Mouse (Mus musculus) stomach, embryonic 14.5 days (tissue): ENCODE measurements around the gene Hilpda. TPM values are rescaled to one million over a fixed set of nuclear protein-coding genes. Genes with fewer than 3 reads are reported as not detected.

Experiments used
- ATAC-seq: fragments of 200-750 bp; cut with Nextera tagmentation; 2 replicates; pipeline ENCODE4 v1.8.0; 2017; ENCODE audit warnings: low read depth, moderate TSS enrichment; ENCODE audit not compliant: insufficient number of reproducible peaks, insufficient read depth, low FRiP score
- H3K27ac ChIP-seq: fragments of 300-500 bp; sonication (generic); 2 replicates; pipeline ENCODE4 v1.5.1; 2014; ENCODE audit warnings: mild to moderate bottlenecking, low read length, moderate library complexity, mixed read lengths
- H3K27me3 ChIP-seq: fragments of 300-500 bp; sonication (generic); 2 replicates; pipeline ENCODE4 v1.6.1; 2014; ENCODE audit warnings: low read length, control low read depth, mixed read lengths; ENCODE audit not compliant: control insufficient read depth, insufficient read depth
- H3K36me3 ChIP-seq: fragments of 300-500 bp; sonication (generic); 2 replicates; pipeline ENCODE4 v1.6.1; 2014; ENCODE audit warnings: mild to moderate bottlenecking, control low read depth, low read length, moderate library complexity, mixed read lengths; ENCODE audit not compliant: control insufficient read depth, insufficient read depth
- H3K4me1 ChIP-seq: fragments of 300-500 bp; sonication (generic); 2 replicates; pipeline ENCODE4 v1.6.1; 2014; ENCODE audit warnings: low read length, control low read depth, mixed read lengths; ENCODE audit not compliant: control insufficient read depth, insufficient read depth
- H3K4me2 ChIP-seq: fragments of 300-500 bp; sonication (generic); replicated peaks from 2 replicates; pipeline ENCODE4 v1.6.1; 2014; ENCODE audit warnings: low read depth, low read length, control low read depth
- H3K4me3 ChIP-seq: fragments of 300-500 bp; sonication (generic); 2 replicates; pipeline ENCODE4 v1.5.1; 2014; ENCODE audit warnings: low read depth, low read length, control low read depth
- H3K9ac ChIP-seq: fragments of 300-500 bp; sonication (generic); replicated peaks from 2 replicates; pipeline ENCODE4 v1.6.1; 2014; ENCODE audit warnings: low read depth, mild to moderate bottlenecking, control low read depth, low read length, moderate library complexity, mixed read lengths
- H3K9me3 ChIP-seq: fragments of 300-500 bp; sonication (generic); 2 replicates; pipeline ENCODE4 v1.6.1; 2016; ENCODE audit warnings: low read depth, low read length, control low read depth; ENCODE audit not compliant: control insufficient read depth
- WGBS: fragments of 180-500 bp; shearing (Covaris S2); extraction: QIAGEN DNeasy Blood & Tissue Kit; methylation state at CpG from one replicate; pipeline ENCODE4 v1.1.7; 2014; 5-methylcytosine and 5-hydroxymethylcytosine counted together
- polyA plus RNA-seq: library from polyadenylated mRNA; unstranded; fragments of >200 nt; fragmentation: Nextera tagmentation; extraction: Ambion mirVana; gene quantifications from 2 replicates; pipeline ENCODE4 v1.2.1, GENCODE M21; 2014

Gene Hilpda
- polyA plus RNA-seq, 1 experiment from 2014 or later: 40.1 TPM

DNA sequence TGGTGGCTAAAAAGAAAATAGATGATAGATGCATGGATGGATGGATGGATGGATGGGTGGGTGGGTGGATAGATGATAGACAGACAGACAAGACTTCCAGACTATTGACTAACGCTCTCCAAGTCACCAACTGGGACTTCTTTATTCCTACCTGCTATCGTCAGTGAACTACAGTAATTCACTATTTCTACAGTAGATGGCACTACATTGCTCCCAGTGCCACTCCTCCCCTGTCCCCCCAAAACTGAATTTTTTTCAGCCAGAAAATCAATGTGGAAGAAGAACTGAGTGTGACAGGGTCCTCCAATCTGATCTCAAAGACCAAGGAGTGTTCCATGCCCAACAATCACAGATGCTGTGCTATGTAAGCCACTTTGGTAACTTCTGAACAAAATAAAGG is 30.6 kb upstream of the Hilpda start:
- ATAC-seq: no peak
- H3K27me3 ChIP-seq: no peaks in the 10 kb centered on the region
- no peaks in the 10 kb centered on the region for H3K4me1 ChIP-seq
- WGBS: 69% methylated on average over 2 of the region's 2 CpGs
- H3K27ac ChIP-seq: no peak overlapping the region
- no peaks in the 10 kb centered on the region for H3K9me3 ChIP-seq
- no peak overlapping the region for H3K4me3 ChIP-seq
- H3K9ac ChIP-seq: no peak overlapping the region
- no peak overlapping the region for H3K4me2 ChIP-seq
- H3K36me3 ChIP-seq: no peaks in the 10 kb centered on the region

GRCm38 (mm10) chr6:29242265-29242664 is 30.0 kb upstream of the Hilpda start:
- Histone ChIP-seq H3K9me3 (no peaks in the 10 kb centered on the region), H3K27me3 (no peaks in the 10 kb centered on the region), H3K4me1 (no peaks in the 10 kb centered on the region), H3K4me2 (no peak overlapping the region), H3K36me3 (no peaks in the 10 kb centered on the region), H3K4me3 (no peak overlapping the region), H3K27ac (no peak overlapping the region), H3K9ac (no peak overlapping the region)
- WGBS: 65% methylated on average over 1 of the region's 1 CpGs
- no peak for ATAC-seq

- WGBS: 55% methylated on average over 14 of the region's 14 CpGs
- Histone ChIP-seq H3K27me3 (no peaks in the 10 kb centered on the region), H3K27ac (no peak overlapping the region), H3K4me1 (no peaks in the 10 kb centered on the region), H3K4me2 (no peak overlapping the region), H3K36me3 (no peaks in the 10 kb centered on the region), H3K9me3 (no peaks in the 10 kb centered on the region), H3K4me3 (no peak overlapping the region), H3K9ac (no peak overlapping the region)
- no peak for ATAC-seq
These were observed 26.8 kb upstream of the Hilpda start for GRCm38 (mm10) chr6:29245272-29246120.

DNA sequence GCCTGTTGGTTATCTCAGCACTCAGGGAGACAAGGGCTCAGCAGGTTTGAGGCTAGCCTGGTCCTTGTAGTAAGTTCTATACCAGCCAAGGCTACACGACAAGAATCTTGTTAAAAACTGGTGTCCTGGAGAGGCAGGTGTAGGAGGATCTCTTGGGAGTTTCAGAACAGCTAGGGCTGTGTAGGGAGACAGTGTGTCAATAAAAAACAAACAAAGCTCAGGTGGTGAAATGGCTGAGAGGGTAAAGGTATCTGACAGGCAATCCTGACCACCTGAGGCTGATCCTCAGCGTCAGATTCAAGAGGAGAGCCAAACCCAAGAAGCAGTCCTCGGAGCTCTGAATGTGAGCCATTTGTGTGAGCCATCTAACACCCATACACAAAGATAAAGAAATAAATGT is 26.1 kb upstream of the Hilpda start:
- Histone ChIP-seq H3K4me2 (no peak overlapping the region), H3K9ac (no peak overlapping the region), H3K9me3 (no peaks in the 10 kb centered on the region), H3K4me3 (no peak overlapping the region), H3K27ac (no peak overlapping the region), H3K27me3 (no peaks in the 10 kb centered on the region), H3K4me1 (no peaks in the 10 kb centered on the region), H3K36me3 (no peaks in the 10 kb centered on the region)
- WGBS: 67% methylated on average over 3 of the region's 3 CpGs
- no peak for ATAC-seq

GRCm38 (mm10) chr6:29246585-29246984 is 25.7 kb upstream of the Hilpda start:
- Histone ChIP-seq H3K4me2 (no peak overlapping the region), H3K4me1 (no peaks in the 10 kb centered on the region), H3K9ac (no peak overlapping the region), H3K27ac (no peak overlapping the region), H3K27me3 (no peaks in the 10 kb centered on the region), H3K36me3 (no peaks in the 10 kb centered on the region), H3K9me3 (no peaks in the 10 kb centered on the region), H3K4me3 (no peak overlapping the region)
- ATAC-seq: no peak
- WGBS: 45% methylated on average over 5 of the region's 5 CpGs

DNA sequence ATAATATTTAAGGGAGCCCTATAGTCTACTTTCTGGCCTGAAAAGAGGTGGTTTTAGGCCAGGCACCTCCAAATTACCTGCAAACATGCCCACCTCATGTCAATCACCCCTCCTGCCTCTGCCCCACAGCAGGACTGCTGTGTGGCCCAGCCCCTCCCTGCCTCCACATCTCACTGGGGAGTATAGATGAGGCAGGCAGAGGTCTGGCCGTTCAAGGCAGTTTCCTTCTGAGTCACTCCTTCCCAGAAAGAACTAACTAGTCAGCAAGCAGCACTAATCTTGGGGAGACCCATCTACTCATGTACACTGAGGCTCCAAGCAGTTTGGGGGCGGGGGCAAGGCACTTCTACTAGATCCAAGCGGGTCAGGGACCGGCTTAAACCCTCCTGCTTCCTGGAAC is 25.2 kb upstream of the Hilpda start:
- Histone ChIP-seq H3K4me1 (no peaks in the 10 kb centered on the region), H3K36me3 (no peaks in the 10 kb centered on the region), H3K27me3 (no peaks in the 10 kb centered on the region), H3K9ac (no peak overlapping the region), H3K27ac (no peak overlapping the region), H3K4me2 (no peak overlapping the region), H3K4me3 (no peak overlapping the region), H3K9me3 (no peaks in the 10 kb centered on the region)
- 51% methylated on average over 4 of the region's 4 CpGs for WGBS
- ATAC-seq: no peak

- H3K4me3 ChIP-seq: no peak overlapping the region
- no peak overlapping the region for H3K27ac ChIP-seq
- H3K4me1 ChIP-seq: no peaks in the 10 kb centered on the region
- H3K27me3 ChIP-seq: no peaks in the 10 kb centered on the region
- H3K9ac ChIP-seq: no peak overlapping the region
- WGBS: 79% methylated on average over 1 of the region's 1 CpGs
- no peak overlapping the region for H3K4me2 ChIP-seq
- ATAC-seq: no peak
- H3K36me3 ChIP-seq: no peaks in the 10 kb centered on the region
- no peaks in the 10 kb centered on the region for H3K9me3 ChIP-seq
These were observed 12.9 kb upstream of the Hilpda start for GRCm38 (mm10) chr6:29259418-29259817.

DNA sequence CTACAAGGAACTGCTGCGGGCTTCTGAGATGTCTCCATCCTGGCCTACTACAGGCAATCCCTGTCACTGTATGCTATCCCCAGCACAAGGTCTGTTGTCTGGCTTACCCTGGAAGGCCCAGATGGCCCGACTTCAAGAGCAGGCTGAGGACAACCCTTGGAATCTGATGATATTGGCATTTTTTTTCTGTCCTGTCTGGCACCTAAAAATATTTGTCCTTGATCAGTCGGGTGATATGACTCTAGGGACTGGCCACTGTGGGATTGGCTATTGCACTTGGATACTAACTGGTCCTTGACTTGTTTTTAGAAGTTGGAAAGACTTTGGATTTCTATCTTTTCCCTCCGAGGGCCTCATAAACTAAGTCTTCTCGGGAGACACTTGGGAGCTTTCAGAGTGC is 10.5 kb upstream of the Hilpda start:
- Histone ChIP-seq H3K4me3 (no peak overlapping the region), H3K4me1 (no peaks in the 10 kb centered on the region), H3K9me3 (no peaks in the 10 kb centered on the region), H3K9ac (no peak overlapping the region), H3K27ac (no peak overlapping the region), H3K36me3 (no peaks in the 10 kb centered on the region), H3K27me3 (no peaks in the 10 kb centered on the region), H3K4me2 (no peak overlapping the region)
- no peak for ATAC-seq
- 73% methylated on average over 5 of the region's 5 CpGs for WGBS
